Mouse (Mus musculus): Measurements from ENCODE around the gene Slc22a6.

Gene Slc22a6

DNA sequence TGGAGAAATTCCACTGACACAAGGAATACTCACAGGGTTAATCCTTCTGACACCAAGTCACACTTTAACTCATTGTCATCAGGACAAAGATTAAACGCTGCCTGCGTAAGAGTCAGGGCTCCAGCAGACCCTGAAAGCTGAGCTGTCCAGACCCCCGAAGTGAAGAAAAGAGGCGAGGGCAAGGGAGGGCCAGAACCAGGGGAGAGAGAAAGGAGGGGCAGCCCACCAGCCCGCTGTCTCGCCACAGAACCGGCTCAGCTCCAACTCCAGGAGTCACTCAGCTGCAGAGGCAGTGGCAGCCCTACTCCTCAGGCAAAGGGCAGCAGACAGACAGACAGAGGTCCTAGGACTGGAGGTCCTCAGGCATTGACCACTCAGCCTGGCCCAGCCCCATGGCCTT lies at the start of gene Slc22a6:
Slc22a6 (plus strand) TSS at position 136 of the 400 bp plus-strand sequence.
- no peak for DNase-seq

- no peak for DNase-seq
Measured at GRCm38 (mm10) chr19:8569453-8569863, 48.4 kb upstream of the Slc22a6 start.

- no peak for DNase-seq
Measured at GRCm38 (mm10) chr19:8570341-8571040, 47.3 kb upstream of the Slc22a6 start.

DNA sequence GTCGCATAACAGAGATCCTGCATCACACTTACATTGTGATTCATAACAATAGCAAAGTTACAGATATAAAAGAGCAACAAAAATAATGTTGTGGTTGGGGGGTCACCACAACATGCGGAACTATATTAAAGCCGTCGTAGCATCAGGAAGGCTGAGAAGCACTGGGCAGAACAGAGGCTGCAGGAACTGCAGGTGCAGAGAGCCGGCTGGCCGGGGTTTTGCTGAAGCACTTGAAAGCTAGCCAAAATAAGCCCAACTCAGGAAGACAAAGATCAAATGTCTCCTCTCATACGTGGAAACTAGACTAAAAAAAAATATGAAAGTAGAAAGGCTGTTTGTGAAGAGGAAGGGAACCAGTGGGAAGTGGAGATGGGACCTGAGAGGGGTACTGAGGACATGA lies 46.1 kb upstream of the Slc22a6 start:
- DNase-seq, result no peak

DNA sequence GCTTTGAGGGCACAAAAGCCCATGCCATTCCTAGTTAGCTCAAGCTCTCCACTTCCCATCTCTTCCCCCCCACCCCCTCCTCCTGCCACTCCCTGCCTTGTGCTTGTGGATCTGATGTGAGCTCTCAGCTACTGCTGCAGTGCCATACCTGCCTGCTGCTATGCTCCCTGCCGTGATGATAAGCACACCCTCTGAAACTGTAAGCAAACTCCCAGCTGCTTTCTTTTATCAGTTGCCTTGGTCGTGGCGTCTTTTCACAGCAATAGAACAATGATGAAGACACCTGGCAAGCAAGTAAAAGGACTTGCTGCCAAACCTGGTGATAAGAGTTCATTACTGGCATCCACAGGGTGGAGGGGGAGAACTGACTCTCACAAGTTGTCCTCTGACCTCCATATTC lies 45.4 kb upstream of the Slc22a6 start:
- no peak for DNase-seq

DNA sequence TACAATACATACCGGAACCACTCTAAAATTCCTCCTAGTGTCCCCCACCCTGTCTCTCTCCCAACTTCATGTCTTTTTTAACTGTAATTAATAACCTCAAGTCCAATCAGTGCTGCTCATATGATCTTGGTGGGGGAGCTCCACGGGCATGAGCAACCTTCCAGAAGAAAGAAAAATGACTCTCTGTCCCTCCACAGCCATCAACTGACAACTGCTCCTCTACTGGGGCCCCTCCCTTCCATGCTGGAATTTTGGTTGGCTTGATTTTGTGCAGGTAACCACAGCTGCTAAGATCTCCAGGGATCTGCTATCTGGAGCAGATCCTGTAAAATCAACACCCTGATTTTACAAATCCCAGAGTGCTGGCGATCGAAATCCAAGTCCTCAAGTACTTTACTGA lies 40.4 kb upstream of the Slc22a6 start:
- DNase-seq, result no peak

DNA sequence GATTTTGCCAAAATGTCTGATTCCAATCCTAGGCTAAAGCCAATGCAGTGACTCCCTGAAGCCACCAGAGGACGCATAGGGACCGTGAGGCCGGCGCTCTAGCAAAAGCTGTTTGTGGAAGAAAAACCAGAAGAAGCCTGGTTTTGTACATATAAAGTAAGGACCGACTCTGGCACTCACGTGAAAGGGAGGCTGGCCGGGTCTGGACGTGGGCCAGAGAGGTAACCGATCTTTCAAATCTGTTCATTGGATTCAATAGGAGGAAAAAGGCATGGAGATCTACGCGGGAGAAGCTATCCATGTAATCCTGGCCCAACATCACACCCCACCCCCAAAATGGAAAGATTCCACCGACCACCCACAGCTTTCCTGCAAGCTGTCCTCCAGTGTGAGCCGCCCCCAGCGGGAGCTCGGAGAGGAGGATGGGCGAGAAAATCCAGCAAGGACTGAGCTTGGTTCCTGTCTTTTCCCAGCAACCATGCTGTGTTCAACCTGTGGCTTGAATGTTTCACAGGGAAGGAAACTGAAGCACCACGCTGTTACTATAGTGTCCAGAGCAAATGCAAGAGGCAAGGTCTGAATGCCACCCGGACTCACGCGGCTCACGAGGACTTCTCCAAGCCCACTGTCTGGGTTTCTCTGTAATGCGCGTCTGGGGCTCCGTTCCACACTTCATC lies 39.4 kb upstream of the Slc22a6 start:
- peak; percentile 86 for DNase-seq

DNA sequence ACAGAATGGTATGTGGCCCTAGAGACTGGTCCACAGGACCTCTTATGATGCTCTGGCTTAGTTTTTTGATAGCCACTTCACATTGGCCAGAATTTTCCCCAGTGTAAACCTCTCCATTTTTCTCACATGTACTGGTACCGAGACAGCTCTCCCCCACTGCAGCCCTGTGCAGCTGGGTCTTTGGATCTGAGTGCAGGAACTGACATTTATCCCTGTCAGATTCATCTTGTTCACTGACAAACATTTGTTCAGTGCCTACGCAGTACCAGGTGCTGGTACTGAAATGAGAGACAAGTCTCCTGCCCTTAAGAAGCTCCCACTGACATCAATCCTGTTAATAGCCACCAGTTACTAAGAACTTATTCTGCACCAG lies 38.9 kb upstream of the Slc22a6 start:
- no peak for DNase-seq

DNA sequence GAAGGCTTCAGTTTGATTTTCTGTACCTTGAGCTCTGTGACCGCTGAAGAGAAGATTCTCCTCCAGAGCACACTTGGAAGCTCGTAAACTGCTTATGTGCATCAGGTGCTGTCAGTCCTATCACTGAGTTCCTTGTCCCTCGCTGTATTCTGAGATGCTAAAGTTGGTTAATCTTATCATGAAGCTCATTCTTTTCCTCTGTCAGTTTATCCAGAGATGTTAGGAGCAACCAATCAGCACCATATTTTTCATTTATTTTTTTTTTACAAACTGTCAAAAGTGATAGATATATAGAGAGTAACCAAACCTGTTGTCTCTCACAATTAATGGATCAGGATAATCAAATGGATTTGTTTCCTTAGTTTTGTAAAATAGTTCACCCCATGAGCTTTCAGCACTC lies 32.5 kb upstream of the Slc22a6 start:
- DNase-seq, result no peak

DNA sequence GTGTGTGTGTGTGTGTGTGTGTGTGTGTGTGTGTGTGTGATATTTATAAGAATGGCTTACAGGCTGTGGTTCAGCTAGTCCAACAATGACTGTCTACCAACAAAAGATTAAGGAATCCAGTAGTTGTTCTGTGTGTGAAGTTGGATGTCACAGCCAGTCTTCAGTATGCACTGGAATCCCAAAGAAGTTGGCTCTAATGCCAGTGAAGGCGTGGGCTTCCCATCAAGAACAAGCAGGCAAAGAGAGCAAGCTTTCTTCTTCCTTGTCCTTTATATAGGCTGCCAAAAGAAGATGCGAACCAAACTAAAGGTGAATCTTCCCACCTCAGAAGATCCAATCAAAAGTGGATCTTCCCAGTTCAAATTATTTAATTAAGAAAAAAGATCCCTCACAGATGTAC lies 31.9 kb upstream of the Slc22a6 start:
- DNase-seq, result no peak

DNA sequence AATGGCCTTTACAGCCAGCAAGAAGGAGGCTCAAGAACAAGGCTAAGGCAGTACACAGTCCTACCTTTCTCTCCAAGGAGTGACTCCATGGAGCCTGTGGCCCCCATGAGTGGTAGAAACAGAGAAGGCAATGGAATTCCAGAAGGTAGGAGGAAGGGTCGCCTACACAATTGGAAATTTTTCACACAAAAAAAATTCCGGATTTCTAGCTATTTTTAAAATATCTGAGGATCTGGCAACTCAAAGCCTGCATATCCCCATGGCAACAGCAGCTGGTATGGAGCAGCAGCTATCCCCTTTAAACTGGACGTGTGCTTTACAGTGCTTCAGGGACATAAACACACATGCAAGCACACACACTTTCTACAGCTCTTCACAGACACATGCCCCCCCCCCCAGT lies 31.5 kb upstream of the Slc22a6 start:
- no peak for DNase-seq

DNA sequence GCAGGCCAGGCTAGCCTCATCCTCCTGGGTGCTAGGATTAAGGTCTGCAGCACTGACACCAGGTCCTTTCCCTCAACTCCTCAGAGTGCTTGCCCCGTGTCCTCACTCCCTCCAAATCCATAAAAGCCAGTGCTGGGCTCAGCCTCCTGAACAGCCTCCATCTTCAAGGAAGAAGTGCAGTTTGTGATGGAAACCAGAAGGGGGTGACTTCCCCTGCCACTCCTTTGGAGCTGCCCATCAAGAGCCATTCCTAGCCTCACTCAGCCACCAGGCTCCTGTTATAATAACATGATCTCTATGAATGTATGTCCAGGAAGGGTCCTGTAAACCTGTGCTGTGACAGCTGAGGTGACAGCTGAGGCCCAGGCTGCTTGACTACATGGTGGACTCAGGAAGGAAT lies 30.5 kb upstream of the Slc22a6 start:
- no peak for DNase-seq

GRCm38 (mm10) chr19:8590954-8591353 lies 26.9 kb upstream of the Slc22a6 start, which contains the start of gene Slc22a8:
TSS of gene Slc22a8 (plus strand) at chr19:8591254.
- DNase-seq, result no peak

DNA sequence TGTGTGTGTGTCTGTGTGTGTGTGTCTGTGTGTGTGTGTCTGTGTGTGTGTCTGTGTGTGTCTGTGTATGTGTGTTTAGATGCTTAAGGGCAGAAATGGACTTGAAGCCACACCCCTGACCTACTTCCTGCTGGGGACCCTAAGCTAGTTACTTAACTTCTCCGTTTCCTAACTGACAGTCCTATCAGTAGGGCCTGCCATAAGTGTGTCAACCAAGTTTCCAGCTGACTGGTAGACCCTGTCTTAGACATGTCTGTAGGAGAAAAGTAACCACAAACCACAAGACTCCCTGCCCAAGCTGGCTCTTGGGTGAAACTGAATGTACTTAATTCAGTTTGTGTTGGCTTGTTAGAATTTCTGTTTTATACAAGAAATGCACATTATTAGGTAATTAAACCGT lies 25.7 kb upstream of the Slc22a6 start:
- no peak for DNase-seq

DNA sequence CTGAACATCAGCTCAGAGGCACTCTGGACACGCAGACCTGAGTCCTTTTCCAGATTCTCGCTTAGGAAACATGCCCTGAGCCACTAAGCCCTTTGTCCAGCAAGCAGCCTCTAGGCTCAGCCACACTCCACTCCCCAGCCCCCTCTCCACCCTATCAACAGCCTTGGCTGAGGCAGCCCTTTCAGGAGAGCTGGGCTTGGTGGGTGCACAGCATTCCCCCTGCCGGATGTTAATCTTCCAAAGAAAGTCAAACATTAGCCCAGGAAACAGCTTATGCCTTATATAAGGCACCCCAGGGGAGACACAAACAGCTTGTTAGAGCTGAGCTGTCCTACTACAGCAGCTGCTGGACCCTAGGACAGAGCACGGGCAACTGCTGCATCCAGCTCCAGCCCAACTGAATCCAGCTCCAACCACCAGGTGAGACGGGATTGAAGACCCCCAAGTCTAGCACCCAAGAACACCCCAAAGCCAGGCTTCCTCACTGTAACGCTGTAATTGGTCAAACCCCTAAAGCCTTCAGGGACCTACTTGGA lies 24.9 kb upstream of the Slc22a6 start:
- no peak for DNase-seq

- DNase-seq, result no peak
Measured at GRCm38 (mm10) chr19:8593833-8594232, 24.0 kb upstream of the Slc22a6 start.

GRCm38 (mm10) chr19:8594518-8594917 lies 23.3 kb upstream of the Slc22a6 start:
- no peak for DNase-seq

- no peak for DNase-seq
Measured at GRCm38 (mm10) chr19:8597269-8597668, 20.6 kb upstream of the Slc22a6 start.

DNA sequence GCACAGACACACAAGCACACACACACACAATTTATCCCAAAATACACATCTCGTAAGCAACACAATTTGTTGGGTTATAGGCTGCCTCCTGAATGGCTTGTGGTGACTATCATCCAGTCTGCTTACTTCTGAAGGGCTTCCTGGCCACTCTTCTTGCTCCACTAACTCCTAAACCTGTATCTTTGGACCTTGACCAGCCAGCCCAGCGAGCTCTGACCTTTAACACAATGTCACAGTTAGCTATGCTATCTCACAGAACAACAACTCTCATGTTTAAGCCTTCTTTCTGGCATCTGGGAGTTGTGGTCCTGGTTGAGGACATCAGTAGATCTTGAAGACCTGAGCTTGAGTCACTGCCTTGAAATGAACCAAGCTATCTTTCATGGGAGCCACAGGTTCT lies 18.6 kb upstream of the Slc22a6 start:
- DNase-seq, result no peak

DNA sequence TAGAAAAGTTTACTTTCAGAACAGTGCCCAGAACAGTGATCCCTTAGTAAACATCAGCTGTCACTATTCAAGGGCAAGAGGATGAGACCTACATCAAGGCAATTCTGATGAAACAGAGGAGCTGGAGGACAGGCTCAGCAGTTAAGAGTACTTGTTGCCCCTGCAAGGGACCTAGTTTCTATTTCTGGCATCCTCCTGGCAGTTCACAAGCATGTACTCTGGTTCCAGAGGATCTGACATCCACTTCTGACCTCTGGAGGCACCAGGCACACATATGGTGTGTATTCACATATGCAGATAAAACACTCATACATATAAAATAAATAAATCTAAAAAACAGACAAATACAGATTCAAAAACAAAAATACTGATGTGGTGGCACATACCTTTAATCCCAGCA lies 15.9 kb upstream of the Slc22a6 start:
- DNase-seq, result no peak

DNA sequence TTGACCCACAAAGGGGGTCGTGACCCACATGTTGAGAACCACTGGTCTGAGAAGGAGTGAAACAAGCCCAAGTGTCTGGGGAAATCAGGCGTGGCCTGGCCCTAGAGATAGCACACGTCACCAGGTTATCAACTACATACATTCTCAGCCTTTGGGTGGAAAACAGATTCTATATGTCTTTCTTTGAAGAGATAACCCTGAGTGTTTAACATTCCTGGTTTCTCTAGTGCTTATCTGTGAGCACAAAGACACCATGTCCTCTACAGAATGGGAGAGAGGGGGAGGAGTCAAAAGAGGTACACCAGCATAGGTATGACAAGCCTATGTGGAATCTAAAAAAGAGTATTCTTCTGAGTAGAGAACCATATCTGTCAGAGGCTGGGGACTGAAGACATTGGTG lies 14.9 kb upstream of the Slc22a6 start:
- no peak for DNase-seq

- no peak for DNase-seq
Measured at GRCm38 (mm10) chr19:8604536-8605240, 13.2 kb upstream of the Slc22a6 start.

GRCm38 (mm10) chr19:8605241-8605558 lies 12.6 kb upstream of the Slc22a6 start:
- DNase-seq, result no peak
